Mouse (Mus musculus): ENCODE results near the gene Rrnad1. TPM values are rescaled to one million over a fixed set of nuclear protein-coding genes. Genes with fewer than 3 reads are reported as not detected.

The Rrnad1 gene
- polyA plus RNA-seq, 1 experiment from 2014 or later, result 20.1 TPM

- Histone ChIP-seq H3K27me3 (no peaks in the 10 kb centered on the region), H3K4me3 (peak overlapping the region; percentile 86), H3K4me2 (peak overlapping the region; percentile 80), H3K4me1 (replicated peaks) (peaks cover 45% of the 10 kb centered on the region), H3K9ac (peak overlapping the region; percentile 92), H3K9me3 (no peaks in the 10 kb centered on the region), H3K36me3 (peaks cover 57% of the 10 kb centered on the region), H3K27ac (replicated peaks) (peak overlapping the region; percentile 92)
- peak; percentile 65 for ATAC-seq (ENCODE audit: low read depth)
- WGBS, result 6% methylated on average over 26 of the region's 26 CpGs
These were observed 1.0 kb downstream of the Rrnad1 start for GRCm38 (mm10) chr3:87929341-87930077.

- 91% methylated on average over 5 of the region's 5 CpGs for whole genome bisulfite sequencing
- Histone ChIP-seq H3K4me1 (replicated peaks) (peaks cover 31% of the 10 kb centered on the region), H3K9me3 (no peaks in the 10 kb centered on the region), H3K27me3 (no peaks in the 10 kb centered on the region), H3K4me2 (no peak overlapping the region), H3K9ac (no peak overlapping the region), H3K36me3 (peaks cover 61% of the 10 kb centered on the region), H3K4me3 (no peak overlapping the region), H3K27ac (replicated peaks) (no peak overlapping the region)
- no peak for ATAC-seq (ENCODE audit: low read depth)
These were observed 3.1 kb downstream of the Rrnad1 start for GRCm38 (mm10) chr3:87927452-87927851.

- peaks cover 63% of the 10 kb centered on the region for H3K36me3 ChIP-seq
- no peak for ATAC-seq (ENCODE audit: low read depth)
These were observed 5.5 kb downstream of the Rrnad1 start for GRCm38 (mm10) chr3:87924996-87925395.

GRCm38 (mm10) chr3:87920270-87920943, 10.1 kb downstream of the Rrnad1 start:
- Histone ChIP-seq H3K4me3 (peak overlapping the region; percentile 80), H3K27ac (replicated peaks) (no peak overlapping the region), H3K4me1 (replicated peaks) (peaks cover 22% of the 10 kb centered on the region), H3K9me3 (no peaks in the 10 kb centered on the region), H3K27me3 (no peaks in the 10 kb centered on the region), H3K36me3 (peaks cover 61% of the 10 kb centered on the region), H3K9ac (peak overlapping the region; percentile 80), H3K4me2 (peak overlapping the region; percentile 89)
- 70% methylated on average over 9 of the region's 9 CpGs for WGBS
- ATAC-seq (ENCODE audit: low read depth), result no peak

More at GRCm38 (mm10) chr3:87924996-87925395, 5.5 kb downstream of the Rrnad1 start:
- no peak overlapping the region for H3K27ac ChIP-seq (replicated peaks)
- H3K9ac ChIP-seq, result no peak overlapping the region
- no peaks in the 10 kb centered on the region for H3K27me3 ChIP-seq
- peaks cover 26% of the 10 kb centered on the region for H3K4me1 ChIP-seq (replicated peaks)
- no peaks in the 10 kb centered on the region for H3K9me3 ChIP-seq
- WGBS, result 87% methylated on average over 7 of the region's 7 CpGs
- H3K4me3 ChIP-seq, result no peak overlapping the region
- H3K4me2 ChIP-seq, result no peak overlapping the region

- Histone ChIP-seq H3K36me3 (peaks cover 61% of the 10 kb centered on the region), H3K27ac (replicated peaks) (peak within 1 kb of the TSS; percentile 83), H3K4me2 (peak within 1 kb of the TSS; percentile 89), H3K9ac (peak within 1 kb of the TSS; percentile 80), H3K4me3 (peak within 1 kb of the TSS; percentile 80), H3K4me1 (replicated peaks) (peaks cover 22% of the 10 kb centered on the region), H3K27me3 (no peaks in the 10 kb centered on the region), H3K9me3 (no peaks in the 10 kb centered on the region)
- peak; percentile 82 for ATAC-seq (ENCODE audit: low read depth)
- under 1% methylated on average over 30 of the region's 30 CpGs for WGBS
These were observed 11.0 kb downstream of the Rrnad1 start, which contains the start of gene Mrpl24 for GRCm38 (mm10) chr3:87919336-87920108. TSS of gene Mrpl24 (plus strand) at chr3:87919506.

- Histone ChIP-seq H3K4me1 (replicated peaks) (peaks cover 22% of the 10 kb centered on the region), H3K4me3 (no peak overlapping the region), H3K27ac (replicated peaks) (peak overlapping the region; percentile 49; the same call in 1 of the 2 replicates), H3K9me3 (no peaks in the 10 kb centered on the region), H3K27me3 (no peaks in the 10 kb centered on the region), H3K4me2 (peak overlapping the region; percentile 89), H3K36me3 (peaks cover 61% of the 10 kb centered on the region), H3K9ac (no peak overlapping the region)
- no peak for ATAC-seq (ENCODE audit: low read depth)
- 92% methylated on average over 1 of the region's 1 CpGs for WGBS
These were observed 12.0 kb downstream of the Rrnad1 start for GRCm38 (mm10) chr3:87918551-87918950.

GRCm38 (mm10) chr3:87916990-87917389, 13.5 kb downstream of the Rrnad1 start:
- Histone ChIP-seq H3K4me1 (replicated peaks) (peaks cover 25% of the 10 kb centered on the region), H3K36me3 (peaks cover 52% of the 10 kb centered on the region), H3K27me3 (no peaks in the 10 kb centered on the region), H3K27ac (replicated peaks) (no peak overlapping the region), H3K9ac (no peak overlapping the region), H3K4me3 (no peak overlapping the region), H3K4me2 (no peak overlapping the region), H3K9me3 (no peaks in the 10 kb centered on the region)
- 97% methylated on average over 1 of the region's 1 CpGs for WGBS
- ATAC-seq (ENCODE audit: low read depth), result no peak

GRCm38 (mm10) chr3:87913891-87914290, 16.6 kb downstream of the Rrnad1 start:
- 96% methylated on average over 10 of the region's 10 CpGs for WGBS
- no peak for ATAC-seq (ENCODE audit: low read depth)
- H3K36me3 ChIP-seq, result peaks cover 48% of the 10 kb centered on the region
- H3K9me3 ChIP-seq, result no peaks in the 10 kb centered on the region
- H3K9ac ChIP-seq, result no peak overlapping the region
- no peak overlapping the region for H3K4me3 ChIP-seq
- peaks cover 33% of the 10 kb centered on the region for H3K4me1 ChIP-seq (replicated peaks)
- no peaks in the 10 kb centered on the region for H3K27me3 ChIP-seq
- no peak overlapping the region for H3K27ac ChIP-seq (replicated peaks)
- H3K4me2 ChIP-seq, result no peak overlapping the region

GRCm38 (mm10) chr3:87913491-87913890, 17.0 kb downstream of the Rrnad1 start:
- no peak for ATAC-seq (ENCODE audit: low read depth)
- Histone ChIP-seq H3K36me3 (peaks cover 48% of the 10 kb centered on the region), H3K27ac (replicated peaks) (no peak overlapping the region), H3K9me3 (no peaks in the 10 kb centered on the region), H3K27me3 (no peaks in the 10 kb centered on the region), H3K4me1 (replicated peaks) (peaks cover 34% of the 10 kb centered on the region), H3K9ac (no peak overlapping the region), H3K4me2 (no peak overlapping the region), H3K4me3 (no peak overlapping the region)
- 90% methylated on average over 7 of the region's 7 CpGs for WGBS

- peak overlapping the region; percentile 61 for H3K4me2 ChIP-seq
- 0 out of 2 replicates have a peak, but pooled peaks have one; percentile 19 for ATAC-seq (ENCODE audit: low read depth)
- 4% methylated on average over 12 of the region's 12 CpGs for WGBS
These were observed 19.9 kb downstream of the Rrnad1 start for GRCm38 (mm10) chr3:87910573-87911141.

GRCm38 (mm10) chr3:87909874-87910273, 20.6 kb downstream of the Rrnad1 start:
- Histone ChIP-seq H3K9ac (peak overlapping the region; percentile 65; the same call in 1 of the 2 replicates), H3K4me3 (peak overlapping the region; percentile 41)
- no peak for ATAC-seq (ENCODE audit: low read depth)

More at GRCm38 (mm10) chr3:87910573-87911141, 19.9 kb downstream of the Rrnad1 start:
- Histone ChIP-seq H3K27ac (replicated peaks) (peak overlapping the region; percentile 80), H3K36me3 (peaks cover 28% of the 10 kb centered on the region), H3K27me3 (no peaks in the 10 kb centered on the region), H3K9ac (peak overlapping the region; percentile 65), H3K4me3 (peak overlapping the region; percentile 41), H3K9me3 (no peaks in the 10 kb centered on the region), H3K4me1 (replicated peaks) (peaks cover 50% of the 10 kb centered on the region)

More at GRCm38 (mm10) chr3:87909874-87910273, 20.6 kb downstream of the Rrnad1 start:
- peak overlapping the region; percentile 61 for H3K4me2 ChIP-seq
- peak overlapping the region; percentile 80 for H3K27ac ChIP-seq (replicated peaks)
- H3K27me3 ChIP-seq, result no peaks in the 10 kb centered on the region
- H3K36me3 ChIP-seq, result peaks cover 20% of the 10 kb centered on the region
- no peaks in the 10 kb centered on the region for H3K9me3 ChIP-seq
- peaks cover 50% of the 10 kb centered on the region for H3K4me1 ChIP-seq (replicated peaks)
- WGBS, result 4% methylated on average over 4 of the region's 4 CpGs
